Mouse (Mus musculus) brain, embryonic 14.5 days (tissue): ENCODE data around the gene Pla2g1b.

Experiments
- CTCF ChIP-seq: fragments of 200-500 bp; IDR thresholded peaks from 2 replicates; pipeline ENCODE4 v1.5.1; 2012; ENCODE audit warnings: inconsistent platforms, mild to moderate bottlenecking, moderate library complexity, borderline replicate concordance; ENCODE audit not compliant: insufficient read depth, insufficient read length; ENCODE audit errors: extremely low read depth
- POLR2A ChIP-seq: fragments of 200-500 bp; IDR thresholded peaks from 2 replicates; pipeline ENCODE4 v1.6.1; 2012; ENCODE audit warnings: mild to moderate bottlenecking, inconsistent platforms, borderline replicate concordance; ENCODE audit not compliant: poor library complexity, insufficient read depth, insufficient read length, severe bottlenecking; ENCODE audit errors: extremely low read depth

DNA sequence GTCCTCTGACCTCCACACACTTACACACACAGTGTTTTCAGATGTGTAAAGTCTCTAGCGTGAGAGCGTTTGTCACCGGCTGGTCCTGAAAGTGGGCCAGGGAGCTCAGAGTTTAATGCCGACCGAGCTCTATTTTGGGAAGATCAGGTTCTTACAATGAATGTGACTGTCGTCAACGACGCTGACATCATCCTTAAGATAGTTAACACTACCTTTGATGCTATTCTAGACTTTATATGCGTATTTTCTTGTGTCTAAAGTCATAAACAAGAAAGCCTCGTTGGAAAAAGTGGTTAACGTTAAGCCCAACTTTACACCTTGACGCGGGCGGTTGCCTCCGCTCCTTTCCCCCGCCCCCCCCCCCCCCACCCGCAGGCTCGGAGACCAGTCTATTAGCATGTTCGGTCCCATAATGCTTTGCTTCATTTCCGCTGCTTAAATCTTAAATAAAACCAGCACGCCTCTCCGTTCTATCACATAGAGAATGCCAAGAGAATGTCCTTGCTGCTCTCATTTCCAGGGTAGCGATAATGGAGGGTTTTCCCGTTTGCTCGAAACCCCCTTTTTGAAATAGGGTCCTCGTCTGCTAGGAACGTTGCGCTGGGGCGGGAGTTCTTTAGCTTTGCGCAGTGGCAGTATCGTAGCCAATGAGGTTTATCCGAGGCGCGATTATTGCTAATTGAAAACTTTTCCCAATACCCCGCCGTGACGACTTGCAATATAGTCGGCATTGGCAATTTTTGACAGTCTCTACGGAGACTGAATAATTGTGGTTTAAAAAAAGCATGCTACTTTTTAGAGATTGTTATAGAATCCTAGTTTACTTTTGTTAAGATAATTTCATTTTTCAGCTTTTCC is 23.0 kb downstream of the Pla2g1b start:
- TF ChIP-seq POLR2A: peak; percentile 87; the same call in 1 of the 2 replicates
- TF ChIP-seq CTCF: no peak
